Mouse (Mus musculus) MEL (cell line): Measurements from ENCODE around the gene Gm3633.
"Not testable (repeated sequence)": the region's sequence is repeated elsewhere in the genome, so short reads cannot be mapped to it uniquely, and the experiment has no call there.

Experiments used
- CHD2 ChIP-seq: IDR thresholded peaks from 2 replicates; pipeline ENCODE4 v1.6.1; 2011; ENCODE audit warnings: low read length, improper control_type of control experiment
- CTCF ChIP-seq, 3 experiments: IDR thresholded peaks in 2 of 3; conservative IDR thresholded peaks in 1 of 3; 2 replicates each; pipeline ENCODE4 v1.5.1; 2011 to 2012; ENCODE audit warnings: low read length in 3 of 3, low read depth in 2 of 3, mild to moderate bottlenecking in 2 of 3, improper control_type of control experiment in 1 of 3, inconsistent platforms in 1 of 3, mixed read lengths in 1 of 3, moderate library complexity in 1 of 3; ENCODE audit not compliant: control insufficient read depth in 1 of 3, insufficient read depth in 1 of 3, poor library complexity in 1 of 3, severe bottlenecking in 1 of 3
- GATA1 ChIP-seq: IDR thresholded peaks from 2 replicates; pipeline ENCODE4 v1.6.1; 2011; ENCODE audit warnings: low read depth, low read length, improper control_type of control experiment
- MAFK ChIP-seq: IDR thresholded peaks from 2 replicates; pipeline ENCODE4 v1.6.1; 2011; ENCODE audit warnings: low read depth, mild to moderate bottlenecking, low read length, improper control_type of control experiment, borderline replicate concordance
- NRF1 ChIP-seq: IDR thresholded peaks from 2 replicates; pipeline ENCODE4 v1.6.1; 2014; ENCODE audit warnings: low read depth, mild to moderate bottlenecking, inconsistent platforms, low read length, improper control_type of control experiment, moderate library complexity; ENCODE audit not compliant: poor library complexity, insufficient read depth, severe bottlenecking
- POLR2A ChIP-seq, 2 experiments: IDR thresholded peaks; 2 replicates each; pipeline ENCODE4 v1.6.1; 2011 to 2012; ENCODE audit warnings: low read length in 2 of 2, mild to moderate bottlenecking in 2 of 2, control low read depth in 1 of 2, improper control_type of control experiment in 1 of 2, low read depth in 1 of 2, moderate library complexity in 1 of 2; ENCODE audit not compliant: control insufficient read depth in 1 of 2, insufficient read depth in 1 of 2, poor library complexity in 1 of 2
- POLR2AphosphoS2 ChIP-seq: IDR thresholded peaks from 2 replicates; pipeline ENCODE4 v1.6.1; 2011; ENCODE audit warnings: low read length, improper control_type of control experiment
- RAD21 ChIP-seq: IDR thresholded peaks from 2 replicates; pipeline ENCODE4 v1.6.1; 2011; ENCODE audit warnings: mild to moderate bottlenecking, low read depth, low read length, improper control_type of control experiment
- TBP ChIP-seq: IDR thresholded peaks from 2 replicates; pipeline ENCODE4 v1.8.0; 2011; ENCODE audit warnings: low read depth, low read length, improper control_type of control experiment
- TCF12 ChIP-seq: IDR thresholded peaks from 2 replicates; pipeline ENCODE4 v1.6.1; 2014; ENCODE audit warnings: low read depth, mild to moderate bottlenecking, inconsistent platforms, low read length, improper control_type of control experiment, moderate library complexity
- UBTF ChIP-seq: IDR thresholded peaks from 2 replicates; pipeline ENCODE4 v1.6.1; 2012; ENCODE audit warnings: low read depth, mild to moderate bottlenecking, inconsistent platforms, low read length, improper control_type of control experiment, moderate library complexity, borderline replicate concordance; ENCODE audit not compliant: insufficient read depth

DNA sequence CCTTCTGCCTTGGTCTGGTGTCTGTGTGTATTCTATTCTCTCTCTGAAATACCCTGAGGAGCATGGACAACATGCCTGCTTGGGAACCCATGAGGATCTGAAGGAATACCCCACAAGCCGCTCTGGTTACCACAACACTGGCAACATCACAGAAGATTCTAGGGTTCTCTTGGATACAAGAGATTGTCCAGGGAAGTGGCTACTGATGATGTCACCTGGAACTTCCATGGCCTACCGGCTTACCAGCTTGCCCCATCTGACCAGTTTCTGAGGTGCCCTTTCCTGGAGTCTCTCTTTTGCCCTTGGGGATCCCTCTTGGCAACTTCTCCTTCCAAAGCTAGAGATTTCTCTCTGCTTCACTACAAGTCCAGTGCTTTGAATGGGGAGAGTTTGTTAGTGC, at the start of gene Gm3633:
- not testable (repeated sequence) for TF ChIP-seq MAFK; TBP; RAD21; POLR2A (IDR thresholded peaks at IDR 0.05; ENCODE audit: control insufficient read depth in 1 of 2, insufficient read depth in 1 of 2, low read depth in 1 of 2, low read length in 2 of 2, poor library complexity in 1 of 2); POLR2AphosphoS2; CTCF (IDR thresholded peaks at IDR 0.05 in 2 of 3, conservative IDR thresholded peaks at IDR 0.05 in 1 of 3; ENCODE audit: control insufficient read depth in 1 of 3, insufficient read depth in 1 of 3, low read depth in 2 of 3, low read length in 3 of 3, poor library complexity in 1 of 3, severe bottlenecking in 1 of 3); TCF12; UBTF; NRF1; CHD2; GATA1
